Mouse (Mus musculus): ENCODE measurements around the gene Oas1f. TPM values are rescaled to one million over a fixed set of nuclear protein-coding genes. Genes with fewer than 3 reads are reported as not detected.
"Not testable (repeated sequence)": the region's sequence is repeated elsewhere in the genome, so short reads cannot be mapped to it uniquely, and the experiment has no call there.

Gene Oas1f
- 0.51 and 1.1 TPM in 2 replicates for polyA plus RNA-seq (2012; rRNA removed)

GRCm38 (mm10) chr5:120847067-120847466, at the start of gene Oas1f:
Oas1f (plus strand) TSS chr5:120847367.
- Histone ChIP-seq H3K27me3 (ENCODE audit: control insufficient read depth, insufficient read depth, low read length) (no peaks in the 10 kb centered on the region), H3K27ac (ENCODE audit: control insufficient read depth, insufficient read depth, low read length) (no peak within 1 kb of the TSS), H3K4me1 (replicated peaks; ENCODE audit: control insufficient read depth, insufficient read depth, low read length) (no peaks in the 10 kb centered on the region), H3K36me3 (ENCODE audit: control insufficient read depth, insufficient read depth, low read length) (no peaks in the 10 kb centered on the region), H3K4me3 (ENCODE audit: control insufficient read depth, insufficient read depth, low read length) (no peak within 1 kb of the TSS)
- no peak for DNase-seq
- 66% methylated on average over 4 of the region's 4 CpGs for WGBS
- TF ChIP-seq POLR2A (IDR thresholded peaks at IDR 0.05; ENCODE audit: control insufficient read depth, extremely low read depth, insufficient read depth, low read length, poor library complexity) (no peak), CTCF (IDR thresholded peaks at IDR 0.05; ENCODE audit: borderline replicate concordance, control insufficient read depth, extremely low read depth, insufficient read depth, low read length, poor library complexity) (no peak)

- H3K4me1 ChIP-seq (replicated peaks; ENCODE audit: control insufficient read depth, insufficient read depth, low read length); H3K36me3 ChIP-seq (ENCODE audit: control insufficient read depth, insufficient read depth, low read length); DNase-seq; H3K4me3 ChIP-seq (ENCODE audit: control insufficient read depth, insufficient read depth, low read length); H3K27me3 ChIP-seq (ENCODE audit: control insufficient read depth, insufficient read depth, low read length); H3K27ac ChIP-seq (ENCODE audit: control insufficient read depth, insufficient read depth, low read length): not testable (repeated sequence)
- WGBS = 85% methylated on average over 5 of the region's 5 CpGs
These were observed 49.0 kb upstream of the Oas1f start for GRCm38 (mm10) chr5:120798147-120798546.

- not testable (repeated sequence) for H3K4me3 ChIP-seq (ENCODE audit: control insufficient read depth, insufficient read depth, low read length); H3K36me3 ChIP-seq (ENCODE audit: control insufficient read depth, insufficient read depth, low read length); H3K27me3 ChIP-seq (ENCODE audit: control insufficient read depth, insufficient read depth, low read length); H3K4me1 ChIP-seq (replicated peaks; ENCODE audit: control insufficient read depth, insufficient read depth, low read length); H3K27ac ChIP-seq (ENCODE audit: control insufficient read depth, insufficient read depth, low read length); DNase-seq
- 79% methylated on average over 2 of the region's 2 CpGs for WGBS
These were observed 48.2 kb upstream of the Oas1f start for GRCm38 (mm10) chr5:120798943-120799342.

- TF ChIP-seq CTCF (IDR thresholded peaks at IDR 0.05; ENCODE audit: borderline replicate concordance, control insufficient read depth, extremely low read depth, insufficient read depth, low read length, poor library complexity) = no peak
- TF ChIP-seq POLR2A (IDR thresholded peaks at IDR 0.05; ENCODE audit: control insufficient read depth, extremely low read depth, insufficient read depth, low read length, poor library complexity) = no peak
- Histone ChIP-seq H3K4me1 (replicated peaks; ENCODE audit: control insufficient read depth, insufficient read depth, low read length) (no peaks in the 10 kb centered on the region), H3K27ac (ENCODE audit: control insufficient read depth, insufficient read depth, low read length) (no peak overlapping the region), H3K4me3 (ENCODE audit: control insufficient read depth, insufficient read depth, low read length) (no peak overlapping the region), H3K27me3 (ENCODE audit: control insufficient read depth, insufficient read depth, low read length) (no peaks in the 10 kb centered on the region), H3K36me3 (ENCODE audit: control insufficient read depth, insufficient read depth, low read length) (no peaks in the 10 kb centered on the region)
- WGBS = 75% methylated on average over 2 of the region's 2 CpGs
- no peak for DNase-seq
These were observed 43.6 kb upstream of the Oas1f start for GRCm38 (mm10) chr5:120803596-120803995.

GRCm38 (mm10) chr5:120806458-120806857, 40.7 kb upstream of the Oas1f start:
- DNase-seq = peak; percentile 65
- no peaks in the 10 kb centered on the region for H3K27me3 ChIP-seq (ENCODE audit: control insufficient read depth, insufficient read depth, low read length)
- TF ChIP-seq CTCF (IDR thresholded peaks at IDR 0.05; ENCODE audit: borderline replicate concordance, control insufficient read depth, extremely low read depth, insufficient read depth, low read length, poor library complexity) (0 out of 2 replicates have a peak, but pooled peaks have one; percentile 40), POLR2A (IDR thresholded peaks at IDR 0.05; ENCODE audit: control insufficient read depth, extremely low read depth, insufficient read depth, low read length, poor library complexity) (no peak)
- no peaks in the 10 kb centered on the region for H3K4me1 ChIP-seq (replicated peaks; ENCODE audit: control insufficient read depth, insufficient read depth, low read length)
- H3K27ac ChIP-seq (ENCODE audit: control insufficient read depth, insufficient read depth, low read length) = no peak overlapping the region
- 100% methylated on average over 1 of the region's 1 CpGs for WGBS
- H3K36me3 ChIP-seq (ENCODE audit: control insufficient read depth, insufficient read depth, low read length) = no peaks in the 10 kb centered on the region
- H3K4me3 ChIP-seq (ENCODE audit: control insufficient read depth, insufficient read depth, low read length) = no peak overlapping the region

GRCm38 (mm10) chr5:120809171-120809570, 38.0 kb upstream of the Oas1f start:
- Histone ChIP-seq H3K27ac (ENCODE audit: control insufficient read depth, insufficient read depth, low read length) (no peak overlapping the region), H3K4me1 (replicated peaks; ENCODE audit: control insufficient read depth, insufficient read depth, low read length) (peaks cover 13% of the 10 kb centered on the region), H3K27me3 (ENCODE audit: control insufficient read depth, insufficient read depth, low read length) (no peaks in the 10 kb centered on the region), H3K36me3 (ENCODE audit: control insufficient read depth, insufficient read depth, low read length) (no peaks in the 10 kb centered on the region), H3K4me3 (ENCODE audit: control insufficient read depth, insufficient read depth, low read length) (no peak overlapping the region)
- no peak for DNase-seq
- WGBS = 87% methylated on average over 6 of the region's 6 CpGs
- TF ChIP-seq POLR2A (IDR thresholded peaks at IDR 0.05; ENCODE audit: control insufficient read depth, extremely low read depth, insufficient read depth, low read length, poor library complexity) (no peak), CTCF (IDR thresholded peaks at IDR 0.05; ENCODE audit: borderline replicate concordance, control insufficient read depth, extremely low read depth, insufficient read depth, low read length, poor library complexity) (no peak)

- no peaks in the 10 kb centered on the region for H3K27me3 ChIP-seq (ENCODE audit: control insufficient read depth, insufficient read depth, low read length)
- TF ChIP-seq POLR2A (IDR thresholded peaks at IDR 0.05; ENCODE audit: control insufficient read depth, extremely low read depth, insufficient read depth, low read length, poor library complexity) = no peak; the same call in 1 of the 2 replicates
- no peak for TF ChIP-seq CTCF (IDR thresholded peaks at IDR 0.05; ENCODE audit: borderline replicate concordance, control insufficient read depth, extremely low read depth, insufficient read depth, low read length, poor library complexity)
- H3K4me3 ChIP-seq (ENCODE audit: control insufficient read depth, insufficient read depth, low read length) = peak within 1 kb of the TSS; percentile 96
- H3K4me1 ChIP-seq (replicated peaks; ENCODE audit: control insufficient read depth, insufficient read depth, low read length) = peaks cover 13% of the 10 kb centered on the region
- no peak within 1 kb of the TSS for H3K27ac ChIP-seq (ENCODE audit: control insufficient read depth, insufficient read depth, low read length)
- DNase-seq = peak; percentile 83
- WGBS = 4% methylated on average over 18 of the region's 18 CpGs
- no peaks in the 10 kb centered on the region; the same call in 1 of the 2 replicates for H3K36me3 ChIP-seq (ENCODE audit: control insufficient read depth, insufficient read depth, low read length)
These were observed 35.0 kb upstream of the Oas1f start, which contains the start of gene Oas1c for GRCm38 (mm10) chr5:120811951-120812819. Oas1c (minus strand) TSS chr5:120812514.
